In the genomic region with DNA sequence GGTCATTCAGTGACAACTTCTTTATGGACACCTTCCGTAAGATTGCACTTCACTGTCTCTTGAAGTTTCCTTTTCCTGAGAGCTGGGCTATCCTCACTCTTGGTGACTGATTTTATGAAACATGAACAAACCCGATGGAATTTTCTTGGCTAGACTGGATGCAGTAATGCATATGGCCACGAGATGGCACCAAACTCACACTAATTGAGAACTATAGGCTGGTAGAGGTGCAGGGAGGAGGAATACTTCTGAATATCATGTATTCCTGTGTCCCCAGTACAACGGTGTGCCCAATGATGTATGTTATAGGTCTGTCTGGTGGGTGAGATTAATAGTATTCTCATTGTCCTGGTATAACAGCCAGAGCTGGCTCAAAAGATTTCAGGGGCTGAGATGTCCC, we compare ENCODE assay signal across 8 mouse cellular contexts. TPM values are rescaled to one million over a fixed set of nuclear protein-coding genes. Genes with fewer than 3 reads are reported as not detected.
DNase-seq lines count a peak whose midpoint lies in the region; ATAC-seq and TF ChIP-seq lines count a peak whose summit lies in the region.

No protein-coding gene starts in this region.

- H3K4me2 ChIP-seq in midbrain, embryonic 15.5 days: no peak overlapping the region

- H3K9me3 ChIP-seq in limb, embryonic 10.5 days (replicated peaks): no peaks in the 10 kb centered on the region
- no peaks in the 10 kb centered on the region for H3K9me3 ChIP-seq in midbrain, embryonic 15.5 days

- peak; percentile 22 for DNase-seq in 3134 (ENCODE audit: extremely low read depth, insufficient read length, low spot score)
- peak; percentile 76 for DNase-seq in adrenal gland, adult 2 months
- DNase-seq in embryo, embryonic 11.5 days (ENCODE audit: low read depth, low spot score): peak; percentile 47
- peak; percentile 49 to 78 for DNase-seq in heart, adult 2 months
- peak; percentile 73 for DNase-seq in kidney, adult 2 months
- DNase-seq in limb, embryonic 10.5 days (ENCODE audit: low spot score): peak; percentile 77
- DNase-seq in splenic B cell, adult 2 months (ENCODE audit: low read depth, low spot score): peak; percentile 55

- no peak overlapping the region for H3K27ac ChIP-seq in heart, adult 2 months
- H3K27ac ChIP-seq in kidney, adult 2 months (ENCODE audit: insufficient read depth, low read depth, low read length): no peak overlapping the region
- H3K27ac ChIP-seq in limb, embryonic 10.5 days: no peak overlapping the region
- no peak overlapping the region for H3K27ac ChIP-seq in midbrain, embryonic 15.5 days

- H3K36me3 ChIP-seq in heart, adult 2 months (ENCODE audit: control insufficient read depth, insufficient read depth, low read length): no peaks in the 10 kb centered on the region
- H3K36me3 ChIP-seq in kidney, adult 2 months (ENCODE audit: control insufficient read depth, insufficient read depth, low read length): no peaks in the 10 kb centered on the region
- H3K36me3 ChIP-seq in limb, embryonic 10.5 days: no peaks in the 10 kb centered on the region
- H3K36me3 ChIP-seq in midbrain, embryonic 15.5 days (replicated peaks): no peaks in the 10 kb centered on the region
- no peaks in the 10 kb centered on the region for H3K36me3 ChIP-seq in splenic B cell, adult 2 months (ENCODE audit: control insufficient read depth, insufficient read depth, low read length, poor library complexity, severe bottlenecking)

- no peak overlapping the region for H3K9ac ChIP-seq in heart, adult 2 months (ENCODE audit: low read depth, low read length)
- H3K9ac ChIP-seq in midbrain, embryonic 15.5 days: no peak overlapping the region

- TF ChIP-seq CTCF in heart, adult 2 months (IDR thresholded peaks at IDR 0.05): peak; percentile 96
- TF ChIP-seq CTCF in kidney, adult 2 months (conservative IDR thresholded peaks at IDR 0.05; ENCODE audit: insufficient read depth, insufficient read length, low read depth, low read length): peak; percentile 25; the same call in 1 of the 2 replicates

- ATAC-seq in midbrain, embryonic 15.5 days (replicated peaks): peak; percentile 94

- H3K27me3 ChIP-seq in heart, adult 2 months (ENCODE audit: control insufficient read depth, insufficient read depth, low read length): no peaks in the 10 kb centered on the region
- no peaks in the 10 kb centered on the region for H3K27me3 ChIP-seq in kidney, adult 2 months (replicated peaks; ENCODE audit: control insufficient read depth, insufficient read depth, low read length)
- no peaks in the 10 kb centered on the region for H3K27me3 ChIP-seq in limb, embryonic 10.5 days (ENCODE audit: low read depth, poor library complexity, severe bottlenecking)
- H3K27me3 ChIP-seq in midbrain, embryonic 15.5 days (replicated peaks): no peaks in the 10 kb centered on the region
- H3K27me3 ChIP-seq in splenic B cell, adult 2 months (ENCODE audit: control insufficient read depth, insufficient read depth, low read length, poor library complexity, severe bottlenecking): no peaks in the 10 kb centered on the region

- WGBS in heart, adult 2 months: 14% methylated on average over 4 of the region's 4 CpGs
- 11% methylated on average over 4 of the region's 4 CpGs for WGBS in kidney, adult 2 months
- 29% methylated on average over 4 of the region's 4 CpGs for WGBS in limb, embryonic 10.5 days
- WGBS in midbrain, embryonic 15.5 days: 22% methylated on average over 4 of the region's 4 CpGs

- intact Hi-C loops in heart, adult 2 months (cut with DNase I): no loop called here

- peak overlapping the region; percentile 35 for H3K4me3 ChIP-seq in heart, adult 2 months
- H3K4me3 ChIP-seq in kidney, adult 2 months (ENCODE audit: insufficient read depth, low read depth, low read length): no peak overlapping the region
- no peak overlapping the region for H3K4me3 ChIP-seq in limb, embryonic 10.5 days
- no peak overlapping the region for H3K4me3 ChIP-seq in midbrain, embryonic 15.5 days

- peaks cover 3% of the 10 kb centered on the region for H3K4me1 ChIP-seq in heart, adult 2 months (ENCODE audit: control insufficient read depth, insufficient read depth, low read length)
- no peaks in the 10 kb centered on the region for H3K4me1 ChIP-seq in kidney, adult 2 months (ENCODE audit: control insufficient read depth, insufficient read depth, low read length)
- H3K4me1 ChIP-seq in limb, embryonic 10.5 days: no peaks in the 10 kb centered on the region
- H3K4me1 ChIP-seq in midbrain, embryonic 15.5 days: no peaks in the 10 kb centered on the region

- no peaks in the 10 kb centered on the region for H3K79me2 ChIP-seq in heart, adult 2 months (replicated peaks; ENCODE audit: control insufficient read depth, insufficient read depth, low read length)

- TF ChIP-seq EP300 in heart, adult 2 months (IDR thresholded peaks at IDR 0.05; ENCODE audit: insufficient read depth, low read depth, low read length): no peak

- no peak for TF ChIP-seq POLR2A in heart, adult 2 months (IDR thresholded peaks at IDR 0.05; ENCODE audit: insufficient read depth, low read depth, low read length)
- no peak for TF ChIP-seq POLR2A in kidney, adult 2 months (IDR thresholded peaks at IDR 0.05; ENCODE audit: low read depth, low read length)

RNA-seq across cellular contexts. Expression of a gene that starts 16.1 kb away (rescaled TPM):
- total RNA-seq in adrenal gland, adult 2 months (2021): not detected
- not detected in 2 replicates for polyA plus RNA-seq in adrenal gland, adult 2 months (2012; rRNA removed)
- total RNA-seq in heart, adult 2 months (2021): not detected
- 0.27 TPM in 1 of 2 replicates, not detected in the other for polyA plus RNA-seq in heart, adult 2 months (2012; rRNA removed)
- 36.0 and 48.1 TPM in 2 replicates for polyA plus RNA-seq in kidney, adult 2 months (2012; rRNA removed)
- not detected in 2 replicates for polyA plus RNA-seq in limb, embryonic 10.5 days (2016; fragmentation: Nextera tagmentation; extraction: Ambion mirVana)
- not detected in 2 replicates for polyA plus RNA-seq in midbrain, embryonic 15.5 days (2015; fragmentation: Nextera tagmentation; extraction: Ambion mirVana)

RNA-seq across cellular contexts. Expression of a gene that starts 32.6 kb away (rescaled TPM):
- total RNA-seq in adrenal gland, adult 2 months (2021): not detected
- polyA plus RNA-seq in adrenal gland, adult 2 months (2012; rRNA removed): not detected in 2 replicates
- total RNA-seq in heart, adult 2 months (2021): not detected
- polyA plus RNA-seq in heart, adult 2 months (2012; rRNA removed): not detected in 2 replicates
- not detected in 2 replicates for polyA plus RNA-seq in kidney, adult 2 months (2012; rRNA removed)
- not detected in 2 replicates for polyA plus RNA-seq in limb, embryonic 10.5 days (2016; fragmentation: Nextera tagmentation; extraction: Ambion mirVana)
- polyA plus RNA-seq in midbrain, embryonic 15.5 days (2015; fragmentation: Nextera tagmentation; extraction: Ambion mirVana): not detected in 2 replicates

Comparison
In these comparisons a context has a peak if more than half of its experiments do, and no peak if none do; other contexts are left out.
1. DNase-seq: peak in every context shown above with its lines; median percentile 77 in limb, embryonic 10.5 days; 76 in adrenal gland, adult 2 months; 73 in kidney, adult 2 months; 64 in heart, adult 2 months; 55 in splenic B cell, adult 2 months; 47 in embryo, embryonic 11.5 days; 22 in 3134.
2. RNA of a gene that starts 16.1 kb away (polyA plus RNA-seq): 36.0 to 48.1 TPM in kidney, adult 2 months; 0.27 TPM in heart, adult 2 months, not detected in adrenal gland, adult 2 months, not detected in limb, embryonic 10.5 days and not detected in midbrain, embryonic 15.5 days; every median in the first group is over 10 times any median in the second.